Comparison of ENCODE assay signal across 10 mouse cellular contexts in the genomic region with DNA sequence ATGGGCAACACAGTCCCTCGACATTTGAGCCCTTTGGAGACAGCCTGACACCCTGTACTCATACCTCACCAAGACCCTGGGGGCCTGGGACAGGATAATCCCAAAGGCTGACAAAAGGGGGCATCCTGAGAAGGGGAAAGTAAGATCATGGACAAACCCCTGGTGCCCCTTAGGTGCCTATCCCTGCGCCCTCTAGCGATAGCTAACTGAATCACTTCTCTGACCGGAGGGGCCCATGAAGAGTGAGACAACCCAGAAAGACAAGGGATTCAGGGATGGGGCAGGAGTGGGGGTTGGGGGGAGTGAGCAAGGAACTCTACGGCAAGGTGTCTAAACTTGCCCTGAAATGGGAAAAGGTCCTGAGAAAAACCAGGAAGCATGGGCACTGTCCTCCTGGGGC. TPM values are rescaled to one million over a fixed set of nuclear protein-coding genes. Genes with fewer than 3 reads are reported as not detected.
A peak's percentile ranks its signal among the peaks of the same experiment; 100 is the strongest.
DNase-seq lines count a peak whose midpoint lies in the region; ATAC-seq and TF ChIP-seq lines count a peak whose summit lies in the region.
"Had no signal": no experiment of that assay in that cellular context is flagged by ENCODE, and none has a peak within 500 bp of the region (broad histone marks: within the 10 kb centered on the region; RNA-seq: fewer than 3 reads in every experiment).

No protein-coding gene starts in this region.

- TF ChIP-seq CTCF in forebrain, postnatal 0 days (IDR thresholded peaks at IDR 0.05; ENCODE audit: low read depth): peak; percentile 58
- peak; percentile 73 for TF ChIP-seq CTCF in lung, adult 2 months (IDR thresholded peaks at IDR 0.05; ENCODE audit: insufficient read depth, low read length)

- H3K4me2 ChIP-seq in forebrain, postnatal 0 days (ENCODE audit: low read depth): no peak overlapping the region
- no peak overlapping the region for H3K4me2 ChIP-seq in forebrain, embryonic 12.5 days

- H3K4me1 ChIP-seq in forebrain, postnatal 0 days (ENCODE audit: insufficient read depth): peaks cover 7% of the 10 kb centered on the region
- peaks cover 18% of the 10 kb centered on the region for H3K4me1 ChIP-seq in forebrain, embryonic 12.5 days
- peaks cover 11% of the 10 kb centered on the region for H3K4me1 ChIP-seq in lung, adult 2 months (ENCODE audit: control insufficient read depth, insufficient read depth, low read length)

- no peak overlapping the region for H3K4me3 ChIP-seq in forebrain, postnatal 0 days (ENCODE audit: low read depth, low read length)
- H3K4me3 ChIP-seq in forebrain, embryonic 12.5 days (replicated peaks): no peak overlapping the region
- no peak overlapping the region for H3K4me3 ChIP-seq in lung, adult 2 months (replicated peaks; ENCODE audit: extremely low read depth, low read depth, low read length)
- H3K4me3 ChIP-seq: forebrain, embryonic 10.5 days; limb, embryonic 12.5 days had no signal

- ATAC-seq in forebrain, postnatal 0 days: no peak
- no peak for ATAC-seq in forebrain, embryonic 12.5 days (ENCODE audit: low FRiP score)
- peak; percentile 46; the same call in 1 of the 2 replicates for ATAC-seq in common myeloid progenitor, adult 5-6 weeks (replicated peaks; ENCODE audit: low read depth, poor library complexity, severe bottlenecking)

- no peak for TF ChIP-seq POLR2A in lung, adult 2 months (IDR thresholded peaks at IDR 0.05; ENCODE audit: borderline replicate concordance, extremely low read depth, low read depth, low read length)

- no peak overlapping the region for H3K9ac ChIP-seq in forebrain, postnatal 0 days
- H3K9ac ChIP-seq in forebrain, embryonic 12.5 days: no peak overlapping the region

- H3K27me3 ChIP-seq in forebrain, postnatal 0 days (ENCODE audit: insufficient read depth, low read length): peaks cover 18% of the 10 kb centered on the region
- peaks cover 90% of the 10 kb centered on the region for H3K27me3 ChIP-seq in forebrain, embryonic 12.5 days

- H3K9me3 ChIP-seq in forebrain, postnatal 0 days (ENCODE audit: low read length): no peaks in the 10 kb centered on the region
- no peaks in the 10 kb centered on the region for H3K9me3 ChIP-seq in forebrain, embryonic 12.5 days
- H3K9me3 ChIP-seq: forebrain, embryonic 10.5 days; limb, embryonic 12.5 days had no signal

- WGBS in forebrain, postnatal 0 days: 12% methylated on average over 5 of the region's 5 CpGs
- WGBS in forebrain, embryonic 12.5 days: 14% methylated on average over 5 of the region's 5 CpGs
- WGBS in lung, adult 2 months: 27% methylated on average over 5 of the region's 5 CpGs

- no peak overlapping the region for H3K27ac ChIP-seq in forebrain, postnatal 0 days (ENCODE audit: low read depth, low read length)
- no peak overlapping the region for H3K27ac ChIP-seq in forebrain, embryonic 12.5 days
- H3K27ac ChIP-seq: forebrain, embryonic 10.5 days had no signal

- H3K36me3 ChIP-seq in forebrain, postnatal 0 days (ENCODE audit: insufficient read depth): no peaks in the 10 kb centered on the region
- H3K36me3 ChIP-seq in forebrain, embryonic 12.5 days (replicated peaks): no peaks in the 10 kb centered on the region
- H3K36me3 ChIP-seq: forebrain, embryonic 10.5 days had no signal

- no peak for DNase-seq in forebrain, postnatal 0 days
- DNase-seq in lung, adult 2 months: peak; percentile 19
- DNase-seq in lung, adult 18-20 months: no peak
- DNase-seq in naive thymus-derived CD4-positive, alpha-beta T cell, adult 2 months (ENCODE audit: low read depth): peak; percentile 33
- DNase-seq in urinary bladder, postnatal 14 days (ENCODE audit: low spot score): no peak
- DNase-seq in right cerebral cortex, postnatal 4 days: no peak

RNA-seq across cellular contexts. Expression of a gene that starts 14.8 kb away (rescaled TPM):
- total RNA-seq in forebrain, postnatal 0 days (2014; rRNA removed): 7.5 and 10.6 TPM in 2 replicates
- 5.2 and 6.5 TPM in 2 replicates for polyA plus RNA-seq in forebrain, postnatal 0 days (2015; fragmentation: Nextera tagmentation; extraction: Ambion mirVana)
- polyA plus RNA-seq in forebrain, embryonic 12.5 days (2016; fragmentation: Nextera tagmentation; extraction: Ambion mirVana): 1.4 and 1.9 TPM in 2 replicates
- polyA plus RNA-seq in lung, adult 2 months (2012; rRNA removed): 4.1 and 8.6 TPM in 2 replicates
- total RNA-seq in common myeloid progenitor, adult 5-6 weeks (2017): not detected in 2 replicates

Comparison
In these comparisons a context has a peak if more than half of its experiments do, and no peak if none do; other contexts are left out.
1. DNase-seq: peak in lung, adult 2 months (single experiment) and naive thymus-derived CD4-positive, alpha-beta T cell, adult 2 months (single experiment); none in forebrain, postnatal 0 days (single experiment), lung, adult 18-20 months (0 of 2), urinary bladder, postnatal 14 days (single experiment) and right cerebral cortex, postnatal 4 days (single experiment).